Mouse (Mus musculus) MEL (cell line): Measurements from ENCODE around the gene Pir.

Experiments
- CTCF ChIP-seq, 3 experiments: IDR thresholded peaks in 2 of 3; conservative IDR thresholded peaks in 1 of 3; 2 replicates each; pipeline ENCODE4 v1.5.1; 2011 to 2012; ENCODE audit warnings: low read length in 3 of 3, low read depth in 2 of 3, mild to moderate bottlenecking in 2 of 3, improper control_type of control experiment in 1 of 3, inconsistent platforms in 1 of 3, mixed read lengths in 1 of 3, moderate library complexity in 1 of 3; ENCODE audit not compliant: control insufficient read depth in 1 of 3, insufficient read depth in 1 of 3, poor library complexity in 1 of 3, severe bottlenecking in 1 of 3
- NELFE ChIP-seq: IDR thresholded peaks from 2 replicates; pipeline ENCODE4 v1.6.1; 2011; ENCODE audit warnings: low read depth, low read length, improper control_type of control experiment
- POLR2A ChIP-seq, 2 experiments: IDR thresholded peaks; 2 replicates each; pipeline ENCODE4 v1.6.1; 2011 to 2012; ENCODE audit warnings: low read length in 2 of 2, mild to moderate bottlenecking in 2 of 2, control low read depth in 1 of 2, improper control_type of control experiment in 1 of 2, low read depth in 1 of 2, moderate library complexity in 1 of 2; ENCODE audit not compliant: control insufficient read depth in 1 of 2, insufficient read depth in 1 of 2, poor library complexity in 1 of 2
- ZMIZ1 ChIP-seq: IDR thresholded peaks from 2 replicates; pipeline ENCODE4 v1.6.1; 2012; ENCODE audit warnings: low read depth, mild to moderate bottlenecking, inconsistent platforms, low read length, improper control_type of control experiment, moderate library complexity

DNA sequence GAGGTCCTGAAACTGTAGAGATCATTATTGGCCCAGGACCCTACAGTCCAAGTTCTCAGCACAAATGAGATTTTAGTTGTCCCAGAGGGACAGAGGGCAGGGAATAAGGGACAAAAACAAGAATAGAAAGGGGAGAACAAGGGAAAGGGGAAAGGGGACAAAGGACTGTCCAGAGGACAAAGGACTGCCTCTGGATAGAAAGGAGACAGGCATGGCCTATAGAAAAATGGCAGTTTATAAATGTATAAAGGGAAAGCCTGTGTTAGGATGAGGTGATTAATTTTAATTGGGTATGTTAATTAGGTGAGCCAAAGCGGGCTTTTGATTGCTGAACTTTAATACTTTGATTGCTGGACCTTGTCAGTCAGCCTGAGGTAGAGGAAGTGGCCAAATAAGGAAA is 4.3 kb upstream of the Pir start:
- TF ChIP-seq POLR2A (IDR thresholded peaks at IDR 0.05; ENCODE audit: control insufficient read depth in 1 of 2, insufficient read depth in 1 of 2, low read depth in 1 of 2, low read length in 2 of 2, poor library complexity in 1 of 2) = no peak
- no peak for TF ChIP-seq ZMIZ1
- TF ChIP-seq CTCF (IDR thresholded peaks at IDR 0.05 in 2 of 3, conservative IDR thresholded peaks at IDR 0.05 in 1 of 3; ENCODE audit: control insufficient read depth in 1 of 3, insufficient read depth in 1 of 3, low read depth in 2 of 3, low read length in 3 of 3, poor library complexity in 1 of 3, severe bottlenecking in 1 of 3) = no peak
- TF ChIP-seq NELFE = no peak
